Mouse (Mus musculus) frontal cortex, adult (tissue): ENCODE measurements around the gene Pcmt1.
A peak's percentile ranks its signal among the peaks of the same experiment; 100 is the strongest.

ENCODE experiments used
- ATAC-seq: cut with Nextera tagmentation; 2 replicates; pipeline ENCODE4 v1.9.2; 2017; ENCODE audit warnings: mild to moderate bottlenecking, moderate library complexity, mixed read lengths; ENCODE audit not compliant: low TSS enrichment

The Pcmt1 gene

GRCm38 (mm10) chr10:7680731-7681301, at the start of gene Pcmt1, which contains the start of gene Lats1:
Gene Pcmt1, minus strand, starts transcription at chr10:7681136.
Gene Lats1, plus strand, starts transcription at chr10:7681214.
- peak; percentile 91 for ATAC-seq

DNA sequence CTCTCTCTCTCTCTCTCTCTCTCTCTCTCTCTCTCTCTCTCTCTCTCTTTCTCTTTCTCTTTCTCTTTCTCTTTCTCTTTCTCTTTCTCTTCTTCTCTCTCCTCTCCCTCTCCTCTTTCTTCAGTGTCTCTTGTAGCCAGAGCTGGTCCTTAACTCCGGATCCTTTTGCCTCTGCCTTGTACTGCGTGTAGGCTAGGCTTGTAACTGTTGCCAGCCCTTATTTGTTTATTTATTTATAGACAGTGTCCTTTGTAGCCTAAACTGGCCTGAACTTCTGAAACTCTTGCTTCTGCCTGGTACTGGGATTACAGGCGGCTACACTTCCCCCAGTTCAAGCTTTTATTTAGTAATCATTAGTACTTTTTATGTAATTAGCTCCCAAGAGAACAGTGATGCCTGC, 46.1 kb upstream of the Pcmt1 start:
- ATAC-seq: no peak

GRCm38 (mm10) chr10:7726501-7726812, 45.5 kb upstream of the Pcmt1 start:
- no peak for ATAC-seq

- peak; percentile 98 for ATAC-seq
Measured at GRCm38 (mm10) chr10:7725751-7726500, 45.0 kb upstream of the Pcmt1 start, which contains the start of gene Katna1. Gene Katna1, plus strand, starts transcription at chr10:7726000.

DNA sequence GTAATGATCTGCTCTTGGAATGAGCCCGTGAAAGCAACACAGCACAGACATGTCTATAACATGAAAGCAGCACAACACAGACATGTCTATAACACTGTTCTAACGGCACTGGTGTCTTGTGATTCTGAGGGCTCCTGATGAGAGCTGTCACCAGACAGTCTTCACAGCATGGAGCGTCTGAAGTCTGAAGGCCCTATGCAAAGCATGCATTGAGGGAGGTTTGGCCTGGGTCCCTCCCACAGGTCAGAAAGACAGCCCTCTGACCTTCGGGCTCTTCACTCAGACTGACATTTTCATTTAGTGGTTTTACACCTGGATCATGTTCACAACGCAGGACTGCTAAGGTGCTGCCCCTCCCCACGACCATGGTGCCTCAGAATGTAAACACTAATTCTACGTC, 34.1 kb upstream of the Pcmt1 start:
- ATAC-seq: no peak

DNA sequence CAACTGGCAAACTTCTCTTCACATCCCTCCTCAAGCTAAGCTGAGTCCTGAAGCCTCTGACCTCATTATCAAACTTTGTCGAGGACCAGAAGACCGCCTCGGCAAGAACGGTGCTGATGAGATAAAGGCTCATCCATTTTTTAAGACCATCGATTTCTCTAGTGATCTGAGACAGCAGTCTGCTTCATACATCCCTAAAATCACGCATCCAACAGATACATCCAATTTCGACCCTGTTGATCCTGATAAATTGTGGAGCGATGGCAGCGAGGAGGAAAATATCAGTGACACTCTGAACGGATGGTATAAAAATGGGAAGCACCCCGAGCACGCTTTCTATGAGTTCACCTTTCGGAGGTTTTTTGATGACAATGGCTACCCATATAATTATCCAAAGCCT, 31.6 kb upstream of the Pcmt1 start:
- no peak for ATAC-seq

DNA sequence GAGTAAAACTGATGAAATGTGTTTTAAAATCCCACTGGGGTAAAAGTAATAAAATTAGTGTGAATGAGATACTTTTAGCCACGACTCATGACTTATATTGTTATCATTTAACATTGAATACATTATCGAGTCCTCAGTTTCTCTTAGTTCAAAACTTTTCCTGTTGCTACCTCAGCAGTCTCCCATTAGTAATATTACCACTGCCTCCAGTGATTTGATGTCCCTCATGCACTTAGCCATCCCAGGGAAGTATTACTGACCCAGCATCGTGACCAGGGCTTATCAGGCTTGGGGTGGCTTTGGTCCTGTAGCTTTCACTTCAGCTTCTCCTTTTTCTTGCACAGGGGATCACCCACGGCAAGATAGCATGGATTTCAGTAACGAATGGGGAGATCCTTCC, 29.2 kb upstream of the Pcmt1 start:
- no peak for ATAC-seq

DNA sequence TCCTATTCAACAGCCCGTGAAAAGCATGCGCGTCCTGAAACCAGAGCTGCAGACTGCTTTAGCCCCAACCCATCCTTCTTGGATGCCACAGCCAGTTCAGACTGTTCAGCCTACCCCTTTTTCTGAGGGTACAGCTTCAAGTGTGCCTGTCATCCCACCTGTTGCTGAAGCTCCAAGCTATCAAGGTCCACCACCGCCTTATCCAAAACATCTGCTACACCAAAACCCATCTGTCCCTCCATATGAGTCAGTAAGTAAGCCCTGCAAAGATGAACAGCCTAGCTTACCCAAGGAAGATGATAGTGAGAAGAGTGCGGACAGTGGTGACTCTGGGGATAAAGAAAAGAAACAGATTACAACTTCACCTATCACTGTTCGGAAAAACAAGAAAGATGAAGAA, 21.6 kb upstream of the Pcmt1 start:
- peak; percentile 44; the same call in 1 of the 2 replicates for ATAC-seq

- no peak for ATAC-seq
Measured at GRCm38 (mm10) chr10:7700120-7700519, 19.2 kb upstream of the Pcmt1 start.

DNA sequence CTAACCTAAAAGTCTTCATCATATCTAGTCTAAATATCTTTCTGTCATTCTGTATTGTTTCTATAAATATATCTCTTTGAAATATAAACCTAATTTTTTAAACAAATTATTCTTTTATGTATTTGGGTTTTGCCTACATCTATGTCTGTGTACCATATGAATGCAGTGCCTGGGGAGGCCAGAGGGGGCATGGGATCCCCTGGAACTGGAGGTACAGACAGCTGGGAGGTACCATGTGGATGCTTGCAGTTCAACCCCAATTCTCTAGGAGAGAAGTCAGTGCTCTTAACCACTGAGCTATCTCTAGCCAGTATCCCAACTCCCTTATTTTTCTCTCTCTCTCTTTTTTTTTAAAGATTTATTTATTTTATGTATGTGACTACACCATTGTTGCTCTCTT, 14.3 kb upstream of the Pcmt1 start:
- ATAC-seq: no peak

- no peak for ATAC-seq
Measured at GRCm38 (mm10) chr10:7686902-7687301, 6.0 kb upstream of the Pcmt1 start.

DNA sequence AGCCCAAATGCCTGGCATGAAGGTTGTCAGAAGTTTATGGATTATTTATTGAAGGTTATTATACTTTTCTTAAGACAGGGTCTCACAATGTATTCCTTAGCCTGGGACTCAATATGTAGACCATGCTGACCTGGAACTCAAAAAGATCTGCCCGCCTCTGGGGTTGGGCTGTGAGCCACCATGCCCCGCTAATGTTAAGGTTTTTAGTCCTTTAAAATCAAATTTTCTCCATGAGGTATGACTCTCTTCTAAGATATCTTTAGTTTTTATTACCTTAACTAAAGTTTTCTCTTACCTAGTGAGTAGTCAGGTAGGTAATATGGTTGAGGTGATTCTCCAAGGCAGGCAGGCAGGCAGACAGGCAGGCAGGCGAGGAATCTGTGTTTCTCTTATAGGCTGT, 1.3 kb upstream of the Pcmt1 start:
- ATAC-seq: no peak

- peak; percentile 66 for ATAC-seq
Measured at GRCm38 (mm10) chr10:7681343-7682025, 548 bp upstream of the Pcmt1 start.

- ATAC-seq: peak; percentile 59; the same call in 1 of the 2 replicates
Measured at GRCm38 (mm10) chr10:7673673-7674072, 7.3 kb downstream of the Pcmt1 start.

DNA sequence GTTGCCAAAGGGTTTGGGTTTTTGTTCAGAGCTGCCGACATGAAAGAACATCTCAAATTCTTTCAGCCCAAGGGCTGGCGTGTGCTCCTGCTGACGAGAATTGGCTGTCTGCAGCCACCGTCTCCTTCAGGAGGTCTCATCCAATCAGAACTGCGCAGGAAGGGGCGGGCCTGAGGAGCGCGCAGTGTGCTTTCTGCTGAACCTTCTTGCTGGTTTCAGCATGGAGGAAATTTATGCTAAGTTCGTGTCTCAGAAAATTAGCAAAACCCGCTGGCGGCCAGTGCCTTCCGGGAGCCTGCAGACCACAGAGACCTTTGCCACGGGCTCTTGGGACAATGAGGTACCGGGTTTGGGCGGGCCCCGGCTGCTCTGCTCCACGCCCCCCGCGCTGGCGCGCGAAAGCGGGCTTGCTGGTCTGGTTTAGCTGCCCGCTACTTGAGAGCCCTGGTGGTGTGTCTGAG, 13.6 kb downstream of the Pcmt1 start, which contains the start of gene Nup43:
Gene Nup43 (plus strand): TSS at position 162 of the 461 bp plus-strand sequence.
- peak; percentile 74 for ATAC-seq

GRCm38 (mm10) chr10:7664889-7665288, 16.0 kb downstream of the Pcmt1 start:
- no peak for ATAC-seq

GRCm38 (mm10) chr10:7664027-7664526, 16.9 kb downstream of the Pcmt1 start:
- no peak for ATAC-seq

- peak; percentile 85 for ATAC-seq
Measured at GRCm38 (mm10) chr10:7663159-7664026, 17.5 kb downstream of the Pcmt1 start.

- ATAC-seq: peak; percentile 54
Measured at GRCm38 (mm10) chr10:7662471-7663141, 18.3 kb downstream of the Pcmt1 start.

- ATAC-seq: no peak
Measured at GRCm38 (mm10) chr10:7651057-7651456, 29.9 kb downstream of the Pcmt1 start.

- ATAC-seq: 0 out of 2 replicates have a peak, but pooled peaks have one; percentile 28
Measured at GRCm38 (mm10) chr10:7649059-7649458, 31.9 kb downstream of the Pcmt1 start.
